ENCODE assay signal across 7 mouse cellular contexts in genomic region chr2:116820831-116821745, GRCm38 (mm10). TPM values are rescaled to one million over a fixed set of nuclear protein-coding genes. Genes with fewer than 3 reads are reported as not detected.
DNase-seq lines count a peak whose midpoint lies in the region; ATAC-seq lines count a peak whose summit lies in the region.

No protein-coding gene starts in this region.

- no peaks in the 10 kb centered on the region for H3K36me3 ChIP-seq in hindbrain, embryonic 12.5 days
- H3K36me3 ChIP-seq in midbrain, embryonic 14.5 days (ENCODE audit: control insufficient read depth, insufficient read depth, low read length): no peaks in the 10 kb centered on the region

- H3K9me3 ChIP-seq in hindbrain, embryonic 12.5 days (replicated peaks): no peaks in the 10 kb centered on the region
- H3K9me3 ChIP-seq in midbrain, embryonic 14.5 days (ENCODE audit: control insufficient read depth, low read length): no peaks in the 10 kb centered on the region

- peaks cover 6% of the 10 kb centered on the region; the same call in 1 of the 2 replicates for H3K4me1 ChIP-seq in hindbrain, embryonic 12.5 days
- peaks cover 38% of the 10 kb centered on the region for H3K4me1 ChIP-seq in midbrain, embryonic 14.5 days (ENCODE audit: control insufficient read depth, insufficient read depth, low read length)

- peak overlapping the region; percentile 77 for H3K27ac ChIP-seq in hindbrain, embryonic 12.5 days
- H3K27ac ChIP-seq in midbrain, embryonic 14.5 days (replicated peaks; ENCODE audit: low read depth, low read length): peak overlapping the region; percentile 60

- no peak overlapping the region for H3K9ac ChIP-seq in hindbrain, embryonic 12.5 days
- H3K9ac ChIP-seq in midbrain, embryonic 14.5 days (replicated peaks; ENCODE audit: low read length): peak overlapping the region; percentile 47

- 50% methylated on average over 13 of the region's 13 CpGs for WGBS in hindbrain, embryonic 12.5 days
- WGBS in midbrain, embryonic 14.5 days: 20% methylated on average over 13 of the region's 13 CpGs

- no peak overlapping the region for H3K4me3 ChIP-seq in hindbrain, embryonic 12.5 days
- H3K4me3 ChIP-seq in midbrain, embryonic 14.5 days (replicated peaks; ENCODE audit: low read depth, low read length): 0 out of 2 replicates have a peak overlapping the region, but pooled peaks have one; percentile 12

- ATAC-seq in hindbrain, embryonic 12.5 days (ENCODE audit: low FRiP score): peak; percentile 84
- ATAC-seq in midbrain, embryonic 14.5 days (ENCODE audit: low FRiP score, low TSS enrichment): peak; percentile 71
- ATAC-seq in erythroid progenitor cell, adult 5-6 weeks (replicated peaks; ENCODE audit: low FRiP score, poor library complexity, severe bottlenecking): no peak

- peak overlapping the region; percentile 19 for H3K4me2 ChIP-seq in hindbrain, embryonic 12.5 days (replicated peaks)
- H3K4me2 ChIP-seq in midbrain, embryonic 14.5 days (ENCODE audit: low read length): peak overlapping the region; percentile 51

- peak; percentile 48 for DNase-seq in left cerebral cortex, adult 11 months (ENCODE audit: low spot score)
- DNase-seq in left cerebral cortex, adult 8-10 months (ENCODE audit: low spot score in 2 of 2): no peak
- peak; percentile 64 for DNase-seq in brain, adult 2 months (ENCODE audit: low read depth, low spot score)
- DNase-seq in midbrain, embryonic 14.5 days: peak; percentile 86
- DNase-seq in ovary, postnatal 14 days (ENCODE audit: low spot score): no peak

- H3K27me3 ChIP-seq in hindbrain, embryonic 12.5 days: no peaks in the 10 kb centered on the region
- no peaks in the 10 kb centered on the region for H3K27me3 ChIP-seq in midbrain, embryonic 14.5 days (ENCODE audit: control insufficient read depth, insufficient read depth, low read length)

RNA-seq across cellular contexts. Expression of gene Tmco5, which starts 57.4 kb away (rescaled TPM):
- total RNA-seq in left cerebral cortex, adult 8-10 months (2022): 1 to 10 TPM in 3 of 4 experiments, under 1 TPM in 1; 0.44 to 2.9 (median 1.6) TPM
- not detected in 2 replicates for polyA plus RNA-seq in hindbrain, embryonic 12.5 days (2016; fragmentation: Nextera tagmentation; extraction: Ambion mirVana)
- polyA plus RNA-seq in midbrain, embryonic 14.5 days (2014; fragmentation: Nextera tagmentation; extraction: Ambion mirVana): not detected in 2 replicates
- not detected in 2 replicates for total RNA-seq in erythroid progenitor cell, adult 5-6 weeks (2015; ENCODE audit: low replicate concordance)
- total RNA-seq in erythroid progenitor cell, adult 5-6 weeks (2017; ENCODE audit: low replicate concordance): not detected in 2 replicates

Comparison
In these comparisons a context has a peak if more than half of its experiments do, and no peak if none do; other contexts are left out.
1. DNase-seq: peak in left cerebral cortex, adult 11 months (single experiment), brain, adult 2 months (single experiment) and midbrain, embryonic 14.5 days (single experiment); none in left cerebral cortex, adult 8-10 months (0 of 2) and ovary, postnatal 14 days (single experiment).